Comparison of ENCODE assay signal across 9 mouse cellular contexts in genomic region chr8:120225421-120226151, GRCm38 (mm10). TPM values are rescaled to one million over a fixed set of nuclear protein-coding genes. Genes with fewer than 3 reads are reported as not detected.
DNase-seq lines count a peak whose midpoint lies in the region; ATAC-seq and TF ChIP-seq lines count a peak whose summit lies in the region.
"Had no signal": no experiment of that assay in that cellular context is flagged by ENCODE, and none has a peak within 500 bp of the region (broad histone marks: within the 10 kb centered on the region; RNA-seq: fewer than 3 reads in every experiment).

No protein-coding gene starts in this region.

- H3K9me3 ChIP-seq in embryonic facial prominence, embryonic 15.5 days (replicated peaks): no peaks in the 10 kb centered on the region
- H3K9me3 ChIP-seq in limb, embryonic 14.5 days (ENCODE audit: control insufficient read depth, low read length): no peaks in the 10 kb centered on the region
- H3K9me3 ChIP-seq: hindbrain, embryonic 15.5 days had no signal

- no peaks in the 10 kb centered on the region for H3K36me3 ChIP-seq in embryonic facial prominence, embryonic 15.5 days
- H3K36me3 ChIP-seq in limb, embryonic 14.5 days (ENCODE audit: control insufficient read depth, insufficient read depth, low read length): no peaks in the 10 kb centered on the region
- H3K36me3 ChIP-seq: hindbrain, embryonic 15.5 days had no signal

- no peak for TF ChIP-seq CTCF in gastrocnemius, adult 2 months (IDR thresholded peaks at IDR 0.05)

- no peak overlapping the region for H3K9ac ChIP-seq in embryonic facial prominence, embryonic 15.5 days
- H3K9ac ChIP-seq in limb, embryonic 14.5 days (ENCODE audit: low read depth, low read length, severe bottlenecking): no peak overlapping the region
- H3K9ac ChIP-seq: hindbrain, embryonic 15.5 days had no signal

- no peaks in the 10 kb centered on the region for H3K27me3 ChIP-seq in embryonic facial prominence, embryonic 15.5 days
- no peaks in the 10 kb centered on the region for H3K27me3 ChIP-seq in limb, embryonic 14.5 days (ENCODE audit: control insufficient read depth, insufficient read depth, low read length)
- H3K27me3 ChIP-seq: hindbrain, embryonic 15.5 days had no signal

- H3K27ac ChIP-seq in gastrocnemius, adult 2 months: peak overlapping the region; percentile 57
- peak overlapping the region; percentile 72 for H3K27ac ChIP-seq in embryonic facial prominence, embryonic 15.5 days (replicated peaks)
- H3K27ac ChIP-seq in limb, embryonic 14.5 days (replicated peaks; ENCODE audit: low read depth, low read length): peak overlapping the region; percentile 61
- H3K27ac ChIP-seq: hindbrain, embryonic 15.5 days had no signal

- no peak overlapping the region for H3K4me2 ChIP-seq in embryonic facial prominence, embryonic 15.5 days (replicated peaks)
- H3K4me2 ChIP-seq in limb, embryonic 14.5 days (replicated peaks; ENCODE audit: low read depth, low read length, severe bottlenecking): no peak overlapping the region
- H3K4me2 ChIP-seq: hindbrain, embryonic 15.5 days had no signal

- TF ChIP-seq POLR2A in limb, embryonic 14.5 days (IDR thresholded peaks at IDR 0.05; ENCODE audit: borderline replicate concordance, extremely low read depth, insufficient read depth, insufficient read length): no peak

- intact Hi-C loops in gastrocnemius, adult 2 months (cut with DNase I): loop anchor here (5.0 kb wide), 1 partner anchor 38 kb away; no protein-coding TSS in a partner anchor
- intact Hi-C loops in gastrocnemius, postnatal 14 days (cut with DNase I; ENCODE audit: low total_unique reads): no loop called here

- H3K4me1 ChIP-seq in embryonic facial prominence, embryonic 15.5 days: peaks cover 71% of the 10 kb centered on the region
- H3K4me1 ChIP-seq in limb, embryonic 14.5 days (ENCODE audit: control insufficient read depth, insufficient read depth, low read length): peaks cover 59% of the 10 kb centered on the region

- 33% methylated on average over 10 of the region's 10 CpGs for WGBS in embryonic facial prominence, embryonic 15.5 days
- 49% methylated on average over 10 of the region's 10 CpGs for WGBS in limb, embryonic 14.5 days

- no peak for ATAC-seq in embryonic facial prominence, embryonic 15.5 days (ENCODE audit: insufficient number of reproducible peaks, low FRiP score, low TSS enrichment, low read depth)
- ATAC-seq in limb, embryonic 14.5 days (ENCODE audit: low FRiP score, low read depth): no peak

- no peak overlapping the region for H3K4me3 ChIP-seq in gastrocnemius, adult 2 months
- H3K4me3 ChIP-seq in embryonic facial prominence, embryonic 15.5 days (replicated peaks): no peak overlapping the region
- H3K4me3 ChIP-seq in limb, embryonic 14.5 days (replicated peaks; ENCODE audit: low read length): no peak overlapping the region
- H3K4me3 ChIP-seq: hindbrain, embryonic 15.5 days had no signal

- peak; percentile 28 for DNase-seq in gastrocnemius, adult 2 months
- no peak for DNase-seq in gastrocnemius, postnatal 14 days
- DNase-seq in B cell, adult 2 months: peak; percentile 20 to 45
- DNase-seq in limb, embryonic 14.5 days (ENCODE audit: low spot score): no peak
- no peak for DNase-seq in ovary, adult 18-20 months (ENCODE audit: low spot score)
- DNase-seq in cerebellum, adult 9-10 months: no peak
- DNase-seq in lung, postnatal 4 days: no peak

RNA-seq across cellular contexts. Expression of gene Gse1, which starts 2.7 kb away (rescaled TPM):
- total RNA-seq in gastrocnemius, adult 2 months (2021): 10 to 100 TPM; 26.5 to 37.3 TPM
- total RNA-seq in gastrocnemius, postnatal 14 days (2021): 10 to 100 TPM; 22.7 to 28.7 TPM
- 11.1 and 12.0 TPM in 2 replicates for polyA plus RNA-seq in embryonic facial prominence, embryonic 15.5 days (2015; fragmentation: Nextera tagmentation; extraction: Ambion mirVana)
- polyA plus RNA-seq in limb, embryonic 14.5 days (2012; rRNA removed): 32.6 and 43.9 TPM in 2 replicates
- 10.2 and 10.3 TPM in 2 replicates for polyA plus RNA-seq in limb, embryonic 14.5 days (2014; fragmentation: Nextera tagmentation; extraction: Ambion mirVana)

RNA-seq across cellular contexts. Expression of gene Fam92b, which starts 48.3 kb away (rescaled TPM):
- not detected for total RNA-seq in gastrocnemius, adult 2 months (2021)
- not detected for total RNA-seq in gastrocnemius, postnatal 14 days (2021)
- 6.6 and 11.4 TPM in 2 replicates for polyA plus RNA-seq in embryonic facial prominence, embryonic 15.5 days (2015; fragmentation: Nextera tagmentation; extraction: Ambion mirVana)
- not detected in 2 replicates for polyA plus RNA-seq in limb, embryonic 14.5 days (2012; rRNA removed)
- polyA plus RNA-seq in limb, embryonic 14.5 days (2014; fragmentation: Nextera tagmentation; extraction: Ambion mirVana): not detected in 2 replicates

Comparison
In these comparisons a context has a peak if more than half of its experiments do, and no peak if none do; other contexts are left out.
1. DNase-seq: peak in gastrocnemius, adult 2 months (single experiment) and B cell, adult 2 months (2 of 2); none in gastrocnemius, postnatal 14 days (single experiment), limb, embryonic 14.5 days (single experiment), ovary, adult 18-20 months (single experiment), cerebellum, adult 9-10 months (single experiment) and lung, postnatal 4 days (0 of 2).
2. Peak in every context shown above with its lines, with median percentiles within 50 percentile points of each other: H3K27ac ChIP-seq.